Mouse (Mus musculus): ENCODE measurements at regions not wholly inside any gene's neighbourhood (a gene's known extent, or its start where the extent isn't known, plus 50 kb on each side); places are given as distances from the start of the nearest gene placed in this dataset.

GRCm38 (mm10) chr6:66263429-66263828 is 271.8 kb upstream of the Mad2l1 start:
- no peak overlapping the region for H3K27ac ChIP-seq
- no peaks in the 10 kb centered on the region for H3K36me3 ChIP-seq
- ATAC-seq (ENCODE audit: borderline replicate concordance, extremely low read depth, low FRiP score, low TSS enrichment), result no peak
- no peak overlapping the region for H3K9ac ChIP-seq
- H3K4me1 ChIP-seq, result no peaks in the 10 kb centered on the region
- H3K4me2 ChIP-seq, result no peak overlapping the region
- no peaks in the 10 kb centered on the region for H3K9me3 ChIP-seq
- no peak overlapping the region for H3K4me3 ChIP-seq
- 77% methylated on average over 3 of the region's 3 CpGs for WGBS
- no peaks in the 10 kb centered on the region for H3K27me3 ChIP-seq

- Histone ChIP-seq H3K9ac (no peak overlapping the region), H3K4me1 (no peaks in the 10 kb centered on the region), H3K4me3 (no peak overlapping the region), H3K27me3 (no peaks in the 10 kb centered on the region), H3K9me3 (no peaks in the 10 kb centered on the region), H3K36me3 (no peaks in the 10 kb centered on the region), H3K4me2 (no peak overlapping the region), H3K27ac (no peak overlapping the region)
- no peak for ATAC-seq (ENCODE audit: borderline replicate concordance, extremely low read depth, low FRiP score, low TSS enrichment)
- 52% methylated on average over 1 of the region's 1 CpGs for WGBS
Measured at GRCm38 (mm10) chr6:66263918-66264317, 271.3 kb upstream of the Mad2l1 start.

- 50% methylated on average over 3 of the region's 3 CpGs for WGBS
- Histone ChIP-seq H3K9me3 (no peaks in the 10 kb centered on the region), H3K9ac (no peak overlapping the region), H3K4me2 (no peak overlapping the region), H3K36me3 (no peaks in the 10 kb centered on the region), H3K4me3 (no peak overlapping the region), H3K4me1 (peaks cover 20% of the 10 kb centered on the region), H3K27ac (no peak overlapping the region), H3K27me3 (no peaks in the 10 kb centered on the region)
- no peak for ATAC-seq (ENCODE audit: borderline replicate concordance, extremely low read depth, low FRiP score, low TSS enrichment)
Measured at GRCm38 (mm10) chr6:66268427-66268826, 266.8 kb upstream of the Mad2l1 start.

GRCm38 (mm10) chr6:66271414-66272206 is 263.6 kb upstream of the Mad2l1 start:
- peak; percentile 90 for ATAC-seq (ENCODE audit: borderline replicate concordance, extremely low read depth, low FRiP score, low TSS enrichment)
- Histone ChIP-seq H3K27ac (peak overlapping the region; percentile 73), H3K4me3 (no peak overlapping the region), H3K9me3 (no peaks in the 10 kb centered on the region), H3K9ac (no peak overlapping the region), H3K4me1 (peaks cover 20% of the 10 kb centered on the region), H3K36me3 (no peaks in the 10 kb centered on the region), H3K4me2 (no peak overlapping the region), H3K27me3 (no peaks in the 10 kb centered on the region)
- 20% methylated on average over 6 of the region's 6 CpGs for WGBS

- Histone ChIP-seq H3K4me3 (no peak overlapping the region), H3K4me1 (peaks cover 20% of the 10 kb centered on the region), H3K27ac (peak overlapping the region; percentile 73), H3K9ac (no peak overlapping the region), H3K9me3 (no peaks in the 10 kb centered on the region), H3K27me3 (no peaks in the 10 kb centered on the region), H3K4me2 (no peak overlapping the region), H3K36me3 (no peaks in the 10 kb centered on the region)
- ATAC-seq (ENCODE audit: borderline replicate concordance, extremely low read depth, low FRiP score, low TSS enrichment), result peak; percentile 88
- WGBS, result 34% methylated on average over 2 of the region's 2 CpGs
Measured at GRCm38 (mm10) chr6:66272216-66272615, 263.0 kb upstream of the Mad2l1 start.

GRCm38 (mm10) chr6:66274737-66275136 is 260.5 kb upstream of the Mad2l1 start:
- no peak overlapping the region for H3K27ac ChIP-seq
- WGBS, result 91% methylated on average over 4 of the region's 4 CpGs
- no peak overlapping the region for H3K9ac ChIP-seq
- H3K36me3 ChIP-seq, result no peaks in the 10 kb centered on the region
- H3K4me3 ChIP-seq, result no peak overlapping the region
- H3K4me1 ChIP-seq, result peaks cover 20% of the 10 kb centered on the region
- H3K27me3 ChIP-seq, result no peaks in the 10 kb centered on the region
- H3K9me3 ChIP-seq, result no peaks in the 10 kb centered on the region
- no peak for ATAC-seq (ENCODE audit: borderline replicate concordance, extremely low read depth, low FRiP score, low TSS enrichment)
- H3K4me2 ChIP-seq, result no peak overlapping the region

DNA sequence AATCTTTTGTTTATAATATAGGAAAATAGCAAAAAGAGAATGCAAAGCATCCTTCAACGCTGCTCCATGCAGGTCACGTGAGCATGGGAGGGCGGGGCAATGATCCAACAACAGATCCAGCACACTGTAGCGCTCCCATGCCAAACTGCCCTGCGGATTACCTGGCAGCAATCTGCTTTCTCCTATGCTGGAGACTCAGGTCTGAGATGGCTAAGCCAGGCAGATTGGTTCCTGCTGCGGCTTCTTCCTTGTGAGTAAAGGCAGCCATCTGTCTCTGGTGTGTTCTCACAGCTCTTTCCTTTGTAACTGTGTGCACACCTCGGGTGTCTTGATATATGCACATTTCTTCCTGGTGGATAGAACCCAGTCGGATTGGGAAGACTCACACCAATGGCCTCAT is 254.5 kb upstream of the Mad2l1 start:
- 82% methylated on average over 8 of the region's 8 CpGs for WGBS
- Histone ChIP-seq H3K36me3 (no peaks in the 10 kb centered on the region), H3K9me3 (no peaks in the 10 kb centered on the region), H3K4me2 (no peak overlapping the region), H3K27ac (no peak overlapping the region), H3K27me3 (no peaks in the 10 kb centered on the region), H3K4me1 (no peaks in the 10 kb centered on the region), H3K4me3 (no peak overlapping the region), H3K9ac (no peak overlapping the region)
- no peak for ATAC-seq (ENCODE audit: borderline replicate concordance, extremely low read depth, low FRiP score, low TSS enrichment)

GRCm38 (mm10) chr6:66282566-66283115 is 252.5 kb upstream of the Mad2l1 start:
- H3K36me3 ChIP-seq, result no peaks in the 10 kb centered on the region
- no peak overlapping the region for H3K4me3 ChIP-seq
- no peak overlapping the region for H3K9ac ChIP-seq
- WGBS, result 75% methylated on average over 6 of the region's 6 CpGs
- H3K27me3 ChIP-seq, result no peaks in the 10 kb centered on the region
- no peak overlapping the region for H3K4me2 ChIP-seq
- no peak for ATAC-seq (ENCODE audit: borderline replicate concordance, extremely low read depth, low FRiP score, low TSS enrichment)
- H3K4me1 ChIP-seq, result no peaks in the 10 kb centered on the region
- H3K27ac ChIP-seq, result no peak overlapping the region
- H3K9me3 ChIP-seq, result no peaks in the 10 kb centered on the region

- H3K9me3 ChIP-seq, result no peaks in the 10 kb centered on the region
- H3K9ac ChIP-seq, result no peak overlapping the region
- no peak for ATAC-seq (ENCODE audit: borderline replicate concordance, extremely low read depth, low FRiP score, low TSS enrichment)
- 86% methylated on average over 4 of the region's 4 CpGs for WGBS
- no peaks in the 10 kb centered on the region for H3K4me1 ChIP-seq
- no peak overlapping the region for H3K27ac ChIP-seq
- no peak overlapping the region for H3K4me3 ChIP-seq
- H3K27me3 ChIP-seq, result no peaks in the 10 kb centered on the region
- no peak overlapping the region for H3K4me2 ChIP-seq
- no peaks in the 10 kb centered on the region for H3K36me3 ChIP-seq
Measured at GRCm38 (mm10) chr6:66283521-66283920, 251.7 kb upstream of the Mad2l1 start.

DNA sequence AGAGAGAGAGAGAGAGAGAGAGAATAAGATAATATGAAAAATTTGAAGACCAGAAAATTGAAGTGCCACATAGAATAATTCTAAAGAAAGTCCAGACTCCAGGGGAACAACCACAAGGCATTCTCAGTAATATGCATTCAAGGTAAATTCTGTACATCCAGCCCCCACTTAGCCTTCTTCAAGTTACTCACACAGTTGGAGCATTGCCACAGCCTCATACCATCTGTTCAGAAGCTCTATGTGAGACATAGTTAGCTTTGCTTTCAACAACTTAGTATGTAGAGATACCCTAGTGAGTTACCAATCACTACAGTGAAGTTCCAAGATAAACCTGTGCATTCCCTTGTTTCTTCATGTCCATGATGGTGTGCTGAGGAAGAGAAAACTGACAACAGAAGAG is 247.6 kb upstream of the Mad2l1 start:
- Histone ChIP-seq H3K27me3 (no peaks in the 10 kb centered on the region), H3K9ac (no peak overlapping the region), H3K4me3 (no peak overlapping the region), H3K4me2 (no peak overlapping the region), H3K9me3 (no peaks in the 10 kb centered on the region), H3K36me3 (no peaks in the 10 kb centered on the region), H3K4me1 (no peaks in the 10 kb centered on the region), H3K27ac (no peak overlapping the region)
- no peak for ATAC-seq (ENCODE audit: borderline replicate concordance, extremely low read depth, low FRiP score, low TSS enrichment)

DNA sequence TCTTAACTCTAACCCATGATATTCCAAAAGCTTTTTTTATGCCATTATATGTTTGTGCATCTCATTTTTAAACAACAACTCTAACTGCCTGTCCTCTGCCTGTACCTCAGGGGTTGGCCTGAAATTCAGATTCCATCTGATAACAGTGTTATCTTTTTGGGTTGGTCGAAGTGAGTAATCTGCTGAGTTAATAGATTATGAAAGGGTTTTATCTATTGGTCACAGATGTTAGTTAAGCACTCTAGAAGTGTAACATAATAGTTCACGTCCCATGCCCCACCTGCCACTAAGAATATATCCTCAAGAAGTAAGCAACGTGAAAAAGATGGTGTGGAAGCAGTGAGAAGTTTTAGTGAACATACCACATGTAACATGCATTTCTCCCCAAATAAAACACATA is 246.0 kb upstream of the Mad2l1 start:
- Histone ChIP-seq H3K4me1 (no peaks in the 10 kb centered on the region), H3K27me3 (no peaks in the 10 kb centered on the region), H3K27ac (no peak overlapping the region), H3K4me3 (no peak overlapping the region), H3K9ac (no peak overlapping the region), H3K9me3 (no peaks in the 10 kb centered on the region), H3K4me2 (no peak overlapping the region), H3K36me3 (no peaks in the 10 kb centered on the region)
- ATAC-seq (ENCODE audit: borderline replicate concordance, extremely low read depth, low FRiP score, low TSS enrichment), result no peak
- 35% methylated on average over 3 of the region's 3 CpGs for WGBS

- no peak overlapping the region for H3K9ac ChIP-seq
- no peaks in the 10 kb centered on the region for H3K4me1 ChIP-seq
- H3K4me3 ChIP-seq, result no peak overlapping the region
- no peaks in the 10 kb centered on the region for H3K9me3 ChIP-seq
- 66% methylated on average over 2 of the region's 2 CpGs for WGBS
- ATAC-seq (ENCODE audit: borderline replicate concordance, extremely low read depth, low FRiP score, low TSS enrichment), result no peak
- H3K36me3 ChIP-seq, result no peaks in the 10 kb centered on the region
- H3K4me2 ChIP-seq, result no peak overlapping the region
- H3K27ac ChIP-seq, result no peak overlapping the region
- H3K27me3 ChIP-seq, result no peaks in the 10 kb centered on the region
Measured at GRCm38 (mm10) chr6:66291576-66291975, 243.6 kb upstream of the Mad2l1 start.

Measured in lung, embryonic 15.5 days (tissue).